Mouse (Mus musculus): ENCODE measurements around the gene Xpo6.
A peak's percentile ranks its signal among the peaks of the same experiment; 100 is the strongest.

Xpo6 gene

GRCm38 (mm10) chr7:126070321-126070720, 130.0 kb downstream of the Xpo6 start:
- no peak for DNase-seq

- DNase-seq, result peak; percentile 44
Measured at GRCm38 (mm10) chr7:126066777-126067176, 133.5 kb downstream of the Xpo6 start.

- DNase-seq, result no peak
Measured at GRCm38 (mm10) chr7:126065243-126065876, 134.9 kb downstream of the Xpo6 start.

- no peak for DNase-seq
Measured at GRCm38 (mm10) chr7:126062228-126062627, 138.1 kb downstream of the Xpo6 start.

GRCm38 (mm10) chr7:126058918-126059317, 141.4 kb downstream of the Xpo6 start:
- DNase-seq, result no peak

GRCm38 (mm10) chr7:126057332-126057914, 142.9 kb downstream of the Xpo6 start:
- no peak for DNase-seq

GRCm38 (mm10) chr7:126054574-126054973, 145.7 kb downstream of the Xpo6 start:
- DNase-seq, result no peak

GRCm38 (mm10) chr7:126053618-126054017, 146.7 kb downstream of the Xpo6 start:
- no peak for DNase-seq

- DNase-seq, result no peak
Measured at GRCm38 (mm10) chr7:126051910-126052309, 148.4 kb downstream of the Xpo6 start.
